Mouse (Mus musculus): Measurements from ENCODE around the gene Mocs1. TPM values are rescaled to one million over a fixed set of nuclear protein-coding genes. Genes with fewer than 3 reads are reported as not detected.

The Mocs1 gene
- polyA plus RNA-seq, 1 experiment from 2014 or later = 7.3 TPM

GRCm38 (mm10) chr17:49477370-49477769 lies 49.2 kb downstream of the Mocs1 start:
- WGBS (ENCODE audit: insufficient replicate concordance) = 44% methylated on average over 4 of the region's 4 CpGs
- Histone ChIP-seq H3K9ac (ENCODE audit: low read depth, low read length) (no peak overlapping the region), H3K4me3 (ENCODE audit: low read depth, low read length) (no peak overlapping the region), H3K27ac (ENCODE audit: low read depth, low read length) (no peak overlapping the region), H3K36me3 (ENCODE audit: control insufficient read depth, insufficient read depth, low read length) (no peaks in the 10 kb centered on the region; the same call in none of the 2 replicates), H3K4me1 (ENCODE audit: control insufficient read depth, insufficient read depth, low read length) (peaks cover 12% of the 10 kb centered on the region), H3K27me3 (ENCODE audit: control insufficient read depth, insufficient read depth, low read length) (no peaks in the 10 kb centered on the region), H3K4me2 (no peak overlapping the region), H3K9me3 (replicated peaks; ENCODE audit: control insufficient read depth, low read length) (no peaks in the 10 kb centered on the region)
- ATAC-seq (replicated peaks; ENCODE audit: insufficient number of reproducible peaks, low FRiP score, low TSS enrichment) = no peak

GRCm38 (mm10) chr17:49481876-49482275 lies 53.7 kb downstream of the Mocs1 start:
- Histone ChIP-seq H3K4me2 (no peak overlapping the region), H3K9ac (ENCODE audit: low read depth, low read length) (no peak overlapping the region), H3K4me1 (ENCODE audit: control insufficient read depth, insufficient read depth, low read length) (0 out of 2 replicates have a peak, but pooled peaks cover 2% of the 10 kb centered on the region), H3K36me3 (ENCODE audit: control insufficient read depth, insufficient read depth, low read length) (no peaks in the 10 kb centered on the region; the same call in none of the 2 replicates), H3K27me3 (ENCODE audit: control insufficient read depth, insufficient read depth, low read length) (no peaks in the 10 kb centered on the region), H3K27ac (ENCODE audit: low read depth, low read length) (no peak overlapping the region), H3K4me3 (ENCODE audit: low read depth, low read length) (no peak overlapping the region), H3K9me3 (replicated peaks; ENCODE audit: control insufficient read depth, low read length) (no peaks in the 10 kb centered on the region)
- ATAC-seq (replicated peaks; ENCODE audit: insufficient number of reproducible peaks, low FRiP score, low TSS enrichment) = no peak
- WGBS (ENCODE audit: insufficient replicate concordance) = 80% methylated on average over 3 of the region's 3 CpGs

GRCm38 (mm10) chr17:49484435-49484834 lies 56.3 kb downstream of the Mocs1 start:
- no peak overlapping the region for H3K4me2 ChIP-seq
- no peak overlapping the region for H3K4me3 ChIP-seq (ENCODE audit: low read depth, low read length)
- no peak overlapping the region for H3K27ac ChIP-seq (ENCODE audit: low read depth, low read length)
- ATAC-seq (replicated peaks; ENCODE audit: insufficient number of reproducible peaks, low FRiP score, low TSS enrichment) = no peak
- WGBS (ENCODE audit: insufficient replicate concordance) = 67% methylated on average over 3 of the region's 3 CpGs
- H3K9me3 ChIP-seq (replicated peaks; ENCODE audit: control insufficient read depth, low read length) = no peaks in the 10 kb centered on the region
- no peak overlapping the region for H3K9ac ChIP-seq (ENCODE audit: low read depth, low read length)
- no peaks in the 10 kb centered on the region; the same call in none of the 2 replicates for H3K36me3 ChIP-seq (ENCODE audit: control insufficient read depth, insufficient read depth, low read length)
- H3K27me3 ChIP-seq (ENCODE audit: control insufficient read depth, insufficient read depth, low read length) = no peaks in the 10 kb centered on the region
- peaks cover 5% of the 10 kb centered on the region; the same call in 1 of the 2 replicates for H3K4me1 ChIP-seq (ENCODE audit: control insufficient read depth, insufficient read depth, low read length)

GRCm38 (mm10) chr17:49489098-49489497 lies 60.9 kb downstream of the Mocs1 start:
- H3K27me3 ChIP-seq (ENCODE audit: control insufficient read depth, insufficient read depth, low read length) = no peaks in the 10 kb centered on the region
- no peak overlapping the region for H3K9ac ChIP-seq (ENCODE audit: low read depth, low read length)
- ATAC-seq (replicated peaks; ENCODE audit: insufficient number of reproducible peaks, low FRiP score, low TSS enrichment) = no peak
- peaks cover 5% of the 10 kb centered on the region; the same call in 1 of the 2 replicates for H3K4me1 ChIP-seq (ENCODE audit: control insufficient read depth, insufficient read depth, low read length)
- H3K4me3 ChIP-seq (ENCODE audit: low read depth, low read length) = no peak overlapping the region
- H3K36me3 ChIP-seq (ENCODE audit: control insufficient read depth, insufficient read depth, low read length) = no peaks in the 10 kb centered on the region; the same call in 1 of the 2 replicates
- H3K9me3 ChIP-seq (replicated peaks; ENCODE audit: control insufficient read depth, low read length) = no peaks in the 10 kb centered on the region
- H3K27ac ChIP-seq (ENCODE audit: low read depth, low read length) = peak overlapping the region; percentile 58
- H3K4me2 ChIP-seq = no peak overlapping the region
- 32% methylated on average over 5 of the region's 5 CpGs for WGBS (ENCODE audit: insufficient replicate concordance)

- Histone ChIP-seq H3K36me3 (ENCODE audit: control insufficient read depth, insufficient read depth, low read length) (no peaks in the 10 kb centered on the region; the same call in 1 of the 2 replicates), H3K4me3 (ENCODE audit: low read depth, low read length) (no peak overlapping the region), H3K4me1 (ENCODE audit: control insufficient read depth, insufficient read depth, low read length) (peaks cover 2% of the 10 kb centered on the region; the same call in 1 of the 2 replicates), H3K27me3 (ENCODE audit: control insufficient read depth, insufficient read depth, low read length) (no peaks in the 10 kb centered on the region), H3K4me2 (no peak overlapping the region), H3K9ac (ENCODE audit: low read depth, low read length) (no peak overlapping the region), H3K9me3 (replicated peaks; ENCODE audit: control insufficient read depth, low read length) (no peaks in the 10 kb centered on the region), H3K27ac (ENCODE audit: low read depth, low read length) (no peak overlapping the region)
- 86% methylated on average over 4 of the region's 4 CpGs for WGBS (ENCODE audit: insufficient replicate concordance)
- ATAC-seq (replicated peaks; ENCODE audit: insufficient number of reproducible peaks, low FRiP score, low TSS enrichment) = no peak
Observed at GRCm38 (mm10) chr17:49493276-49493675, 65.1 kb downstream of the Mocs1 start.

- Histone ChIP-seq H3K27ac (ENCODE audit: low read depth, low read length) (no peak overlapping the region), H3K36me3 (ENCODE audit: control insufficient read depth, insufficient read depth, low read length) (no peaks in the 10 kb centered on the region; the same call in 1 of the 2 replicates), H3K9me3 (replicated peaks; ENCODE audit: control insufficient read depth, low read length) (no peaks in the 10 kb centered on the region), H3K27me3 (ENCODE audit: control insufficient read depth, insufficient read depth, low read length) (no peaks in the 10 kb centered on the region), H3K4me2 (no peak overlapping the region), H3K4me1 (ENCODE audit: control insufficient read depth, insufficient read depth, low read length) (0 out of 2 replicates have a peak, but pooled peaks cover 3% of the 10 kb centered on the region), H3K4me3 (ENCODE audit: low read depth, low read length) (no peak overlapping the region), H3K9ac (ENCODE audit: low read depth, low read length) (no peak overlapping the region)
- no peak for ATAC-seq (replicated peaks; ENCODE audit: insufficient number of reproducible peaks, low FRiP score, low TSS enrichment)
- WGBS (ENCODE audit: insufficient replicate concordance) = 67% methylated on average over 3 of the region's 3 CpGs
Observed at GRCm38 (mm10) chr17:49498169-49498568, 70.0 kb downstream of the Mocs1 start.

- Histone ChIP-seq H3K27me3 (ENCODE audit: control insufficient read depth, insufficient read depth, low read length) (no peaks in the 10 kb centered on the region), H3K36me3 (ENCODE audit: control insufficient read depth, insufficient read depth, low read length) (no peaks in the 10 kb centered on the region), H3K9ac (ENCODE audit: low read depth, low read length) (no peak overlapping the region), H3K4me3 (ENCODE audit: low read depth, low read length) (no peak overlapping the region), H3K4me1 (ENCODE audit: control insufficient read depth, insufficient read depth, low read length) (0 out of 2 replicates have a peak, but pooled peaks cover 3% of the 10 kb centered on the region), H3K9me3 (replicated peaks; ENCODE audit: control insufficient read depth, low read length) (no peaks in the 10 kb centered on the region), H3K27ac (ENCODE audit: low read depth, low read length) (no peak overlapping the region), H3K4me2 (no peak overlapping the region)
- ATAC-seq (replicated peaks; ENCODE audit: insufficient number of reproducible peaks, low FRiP score, low TSS enrichment) = no peak
- 81% methylated on average over 2 of the region's 2 CpGs for WGBS (ENCODE audit: insufficient replicate concordance)
Observed at GRCm38 (mm10) chr17:49499635-49500034, 71.5 kb downstream of the Mocs1 start.

GRCm38 (mm10) chr17:49500234-49500633 lies 72.1 kb downstream of the Mocs1 start:
- no peaks in the 10 kb centered on the region for H3K36me3 ChIP-seq (ENCODE audit: control insufficient read depth, insufficient read depth, low read length)
- H3K9me3 ChIP-seq (replicated peaks; ENCODE audit: control insufficient read depth, low read length) = no peaks in the 10 kb centered on the region
- H3K27me3 ChIP-seq (ENCODE audit: control insufficient read depth, insufficient read depth, low read length) = no peaks in the 10 kb centered on the region
- no peak overlapping the region for H3K4me3 ChIP-seq (ENCODE audit: low read depth, low read length)
- no peak overlapping the region for H3K9ac ChIP-seq (ENCODE audit: low read depth, low read length)
- H3K4me2 ChIP-seq = no peak overlapping the region
- no peak overlapping the region for H3K27ac ChIP-seq (ENCODE audit: low read depth, low read length)
- 23% methylated on average over 2 of the region's 2 CpGs for WGBS (ENCODE audit: insufficient replicate concordance)
- no peak for ATAC-seq (replicated peaks; ENCODE audit: insufficient number of reproducible peaks, low FRiP score, low TSS enrichment)
- 0 out of 2 replicates have a peak, but pooled peaks cover 3% of the 10 kb centered on the region for H3K4me1 ChIP-seq (ENCODE audit: control insufficient read depth, insufficient read depth, low read length)

- ATAC-seq (replicated peaks; ENCODE audit: insufficient number of reproducible peaks, low FRiP score, low TSS enrichment) = no peak
- Histone ChIP-seq H3K9ac (ENCODE audit: low read depth, low read length) (no peak overlapping the region), H3K27me3 (ENCODE audit: control insufficient read depth, insufficient read depth, low read length) (no peaks in the 10 kb centered on the region), H3K4me3 (ENCODE audit: low read depth, low read length) (no peak overlapping the region), H3K9me3 (replicated peaks; ENCODE audit: control insufficient read depth, low read length) (no peaks in the 10 kb centered on the region), H3K4me2 (no peak overlapping the region), H3K36me3 (ENCODE audit: control insufficient read depth, insufficient read depth, low read length) (no peaks in the 10 kb centered on the region), H3K4me1 (ENCODE audit: control insufficient read depth, insufficient read depth, low read length) (0 out of 2 replicates have a peak, but pooled peaks cover 3% of the 10 kb centered on the region), H3K27ac (ENCODE audit: low read depth, low read length) (no peak overlapping the region)
- WGBS (ENCODE audit: insufficient replicate concordance) = 63% methylated on average over 6 of the region's 6 CpGs
Observed at GRCm38 (mm10) chr17:49503246-49503900, 75.2 kb downstream of the Mocs1 start.
